Mouse (Mus musculus) ES-E14 (cell line): Measurements from ENCODE around the gene Lig3.

Source experiments
- HCFC1 ChIP-seq: IDR thresholded peaks from 2 replicates; pipeline ENCODE4 v1.6.1; 2012; ENCODE audit warnings: low read length, inconsistent platforms, borderline replicate concordance; ENCODE audit not compliant: insufficient read depth
- MAFK ChIP-seq: IDR thresholded peaks from 2 replicates; pipeline ENCODE4 v1.6.1; 2014; ENCODE audit warnings: mild to moderate bottlenecking, low read depth, low read length, inconsistent platforms; ENCODE audit not compliant: insufficient read depth

DNA sequence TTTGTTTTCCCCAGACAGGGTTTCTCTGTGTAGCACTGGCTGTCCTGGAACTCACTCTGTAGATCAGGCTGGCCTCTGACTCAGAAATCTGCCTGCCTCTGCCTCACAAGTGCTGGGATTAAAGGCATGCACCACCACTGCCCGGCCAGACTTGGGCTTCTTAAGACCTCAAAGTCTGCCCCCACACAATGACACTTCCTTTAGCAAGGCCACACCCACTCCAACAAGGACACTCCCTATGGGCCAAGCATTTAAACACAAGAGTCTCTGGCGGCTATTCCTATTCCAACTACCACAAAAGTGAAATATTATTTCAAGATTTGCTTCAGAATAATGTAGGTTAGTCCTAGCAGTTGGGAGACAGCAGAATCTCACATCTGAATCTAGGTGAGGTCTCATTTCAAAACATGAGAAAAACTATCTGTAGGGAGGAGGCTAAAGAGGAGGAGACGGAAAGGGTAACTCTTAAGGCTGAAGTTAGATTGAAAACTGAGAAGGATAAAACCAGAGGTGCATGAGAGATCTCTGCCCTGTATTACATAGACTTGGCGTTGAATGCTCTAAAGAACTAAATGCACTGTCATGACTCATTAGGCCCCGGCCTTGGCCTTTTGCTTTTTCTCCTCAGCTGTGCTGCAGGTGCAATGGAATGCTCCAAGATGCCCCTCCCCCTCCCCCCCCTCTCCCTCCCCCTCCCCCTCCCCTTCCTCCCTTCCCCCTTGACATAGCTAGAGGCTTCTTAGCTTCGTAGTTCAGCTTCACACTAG, 28.4 kb upstream of the Lig3 start:
- TF ChIP-seq HCFC1 (no peak), MAFK (peak; percentile 48; the same call in 1 of the 2 replicates)
